Mouse (Mus musculus): ENCODE data around the gene Tmem174.

Tmem174 gene

GRCm38 (mm10) chr13:98632306-98632942, 4.8 kb downstream of the Tmem174 start:
- no peak for DNase-seq

GRCm38 (mm10) chr13:98631105-98631838, 5.9 kb downstream of the Tmem174 start:
- no peak for DNase-seq

GRCm38 (mm10) chr13:98626736-98627135, 10.5 kb downstream of the Tmem174 start:
- no peak for DNase-seq

GRCm38 (mm10) chr13:98624506-98624905, 12.7 kb downstream of the Tmem174 start:
- no peak for DNase-seq

- DNase-seq, result no peak
These were observed 14.2 kb downstream of the Tmem174 start for GRCm38 (mm10) chr13:98622881-98623549.

- DNase-seq, result no peak
These were observed 19.7 kb downstream of the Tmem174 start for GRCm38 (mm10) chr13:98617429-98618067.

- DNase-seq, result no peak
These were observed 29.2 kb downstream of the Tmem174 start for GRCm38 (mm10) chr13:98607885-98608477.

- no peak for DNase-seq
These were observed 33.4 kb downstream of the Tmem174 start for GRCm38 (mm10) chr13:98603799-98604198.

GRCm38 (mm10) chr13:98596746-98597145, 40.5 kb downstream of the Tmem174 start:
- no peak for DNase-seq

- no peak for DNase-seq
These were observed 42.5 kb downstream of the Tmem174 start for GRCm38 (mm10) chr13:98594726-98595141.

GRCm38 (mm10) chr13:98593938-98594539, 43.2 kb downstream of the Tmem174 start:
- DNase-seq, result no peak

GRCm38 (mm10) chr13:98591406-98591805, 45.8 kb downstream of the Tmem174 start:
- no peak for DNase-seq

GRCm38 (mm10) chr13:98590693-98591389, 46.4 kb downstream of the Tmem174 start:
- DNase-seq, result no peak

GRCm38 (mm10) chr13:98589572-98589971, 47.6 kb downstream of the Tmem174 start:
- no peak for DNase-seq

GRCm38 (mm10) chr13:98588951-98589501, 48.2 kb downstream of the Tmem174 start:
- DNase-seq, result peak; percentile 51 to 52

- no peak for DNase-seq
These were observed 48.7 kb downstream of the Tmem174 start for GRCm38 (mm10) chr13:98588480-98588879.

- no peak for DNase-seq
These were observed 49.6 kb downstream of the Tmem174 start for GRCm38 (mm10) chr13:98587639-98588038.

- no peak for DNase-seq
These were observed 50.2 kb downstream of the Tmem174 start for GRCm38 (mm10) chr13:98586817-98587575.
